Mouse (Mus musculus) heart, adult 2 months (tissue): Measurements from ENCODE around the gene Igfbp3. TPM values are rescaled to one million over a fixed set of nuclear protein-coding genes. Genes with fewer than 3 reads are reported as not detected.
A peak's percentile ranks its signal among the peaks of the same experiment; 100 is the strongest.

Source experiments
- DNase-seq, 2 experiments: peaks; one replicate each; pipeline ENCODE4 v3.0.0; 2021
- H3K27ac ChIP-seq: fragments of 200-600 bp; 2 replicates; pipeline ENCODE4 v1.8.1; 2022
- H3K27me3 ChIP-seq: fragments of 200-500 bp; 2 replicates; pipeline ENCODE4 v1.6.1; 2012; ENCODE audit warnings: mild to moderate bottlenecking, low read length, inconsistent platforms, mixed read lengths; ENCODE audit not compliant: control insufficient read depth, insufficient read depth
- H3K36me3 ChIP-seq: fragments of 200-500 bp; 2 replicates; pipeline ENCODE4 v1.6.1; 2012; ENCODE audit warnings: low read length, inconsistent platforms; ENCODE audit not compliant: control insufficient read depth, insufficient read depth
- H3K4me1 ChIP-seq: fragments of 200-500 bp; 2 replicates; pipeline ENCODE4 v1.6.1; 2011; ENCODE audit warnings: low read length; ENCODE audit not compliant: control insufficient read depth, insufficient read depth
- H3K4me3 ChIP-seq: fragments of 200-600 bp; 2 replicates; pipeline ENCODE4 v1.8.1; 2022
- H3K79me2 ChIP-seq: fragments of 200-500 bp; replicated peaks from 2 replicates; pipeline ENCODE4 v1.6.1; 2012; ENCODE audit warnings: mild to moderate bottlenecking, inconsistent platforms, low read length, moderate library complexity, mixed read lengths; ENCODE audit not compliant: control insufficient read depth, insufficient read depth
- H3K9ac ChIP-seq: fragments of 200-500 bp; 2 replicates; pipeline ENCODE4 v1.6.1; 2012; ENCODE audit warnings: low read depth, mild to moderate bottlenecking, control low read depth, inconsistent platforms, low read length, mixed read lengths
- CTCF ChIP-seq: fragments of 200-600 bp; IDR thresholded peaks from 2 replicates; pipeline ENCODE4 v1.8.1; 2022; ENCODE audit warnings: antibody characterized with exemption, mild to moderate bottlenecking, moderate library complexity
- EP300 ChIP-seq: fragments of 200-500 bp; IDR thresholded peaks from 2 replicates; pipeline ENCODE4 v1.6.1; 2011; ENCODE audit warnings: low read depth, low read length, control low read depth; ENCODE audit not compliant: insufficient read depth
- POLR2A ChIP-seq: fragments of 200-500 bp; IDR thresholded peaks from 2 replicates; pipeline ENCODE4 v1.6.1; 2011; ENCODE audit warnings: mild to moderate bottlenecking, low read depth, low read length, control low read depth; ENCODE audit not compliant: insufficient read depth
- WGBS: fragments of 180-500 bp; shearing (Covaris S2); methylation state at CpG from one replicate; pipeline ENCODE4 v1.1.7; 2018; 5-methylcytosine and 5-hydroxymethylcytosine counted together
- intact Hi-C: fragments of 180-260 bp; cut with DNase I; formaldehyde crosslinking; loops from one replicate; pipeline ENCODE4 v1.15.1; 2025
- polyA plus RNA-seq: library from polyadenylated mRNA; depleted of rRNA; stranded (reverse); fragments of >200 nt; gene quantifications from 2 replicates; pipeline ENCODE4 v1.2.3, GENCODE M21; 2012
- total RNA-seq, 2 experiments: library from RNA; stranded (reverse); gene quantifications; 2 replicates each; pipeline ENCODE4 v1.2.3; 2021

Igfbp3 gene
- total and polyA plus RNA-seq, 3 experiments = 20.8 to 40.4 (median 32.2) TPM

DNA sequence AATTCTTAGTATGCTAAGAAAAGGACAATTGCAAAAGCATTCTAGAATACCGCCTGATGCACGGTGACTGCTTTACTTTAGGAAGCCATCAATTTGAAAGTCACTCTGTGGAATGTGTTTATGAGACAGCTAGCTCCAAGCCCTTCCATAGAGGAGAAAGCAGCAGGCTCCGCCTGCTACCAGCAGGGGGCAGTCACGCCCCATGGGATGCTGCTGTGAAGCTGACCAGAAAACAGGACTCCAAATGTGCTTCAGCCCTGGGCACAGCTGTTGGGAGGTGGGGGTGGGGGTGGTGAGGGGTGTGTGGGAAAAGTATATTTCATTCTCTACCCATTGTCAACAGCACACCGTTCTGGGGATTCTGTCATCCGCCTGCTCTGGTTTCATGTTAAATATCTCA, 3.4 kb downstream of the Igfbp3 start:
- H3K79me2 ChIP-seq = no peaks in the 10 kb centered on the region
- H3K9ac ChIP-seq = no peak overlapping the region
- intact Hi-C loops = loop anchor here (1.0 to 10.0 kb wide), 5 partner anchors 624 to 1196 kb away; no protein-coding TSS in a partner anchor
- peak; percentile 61 to 85 for DNase-seq
- peak; percentile 86 for TF ChIP-seq CTCF
- no peak for TF ChIP-seq POLR2A
- 0 out of 2 replicates have a peak, but pooled peaks have one; percentile 55 for TF ChIP-seq EP300
- H3K27me3 ChIP-seq = 0 out of 2 replicates have a peak, but pooled peaks cover 1% of the 10 kb centered on the region
- H3K4me3 ChIP-seq = no peak overlapping the region
- H3K36me3 ChIP-seq = no peaks in the 10 kb centered on the region
- 24% methylated on average over 6 of the region's 6 CpGs for WGBS
- no peak overlapping the region for H3K27ac ChIP-seq
- no peaks in the 10 kb centered on the region for H3K4me1 ChIP-seq

GRCm38 (mm10) chr11:7203846-7204245, 9.9 kb downstream of the Igfbp3 start:
- Histone ChIP-seq H3K4me3 (no peak overlapping the region), H3K4me1 (no peaks in the 10 kb centered on the region), H3K27ac (no peak overlapping the region), H3K9ac (no peak overlapping the region), H3K79me2 (no peaks in the 10 kb centered on the region), H3K27me3 (no peaks in the 10 kb centered on the region), H3K36me3 (no peaks in the 10 kb centered on the region)
- no peak for TF ChIP-seq CTCF
- TF ChIP-seq POLR2A = no peak
- TF ChIP-seq EP300 = no peak
- DNase-seq = no peak
- 84% methylated on average over 9 of the region's 9 CpGs for WGBS
- intact Hi-C loops = loop anchor here (2.0 kb wide), 1 partner anchor 1099 kb away; no protein-coding TSS in a partner anchor

DNA sequence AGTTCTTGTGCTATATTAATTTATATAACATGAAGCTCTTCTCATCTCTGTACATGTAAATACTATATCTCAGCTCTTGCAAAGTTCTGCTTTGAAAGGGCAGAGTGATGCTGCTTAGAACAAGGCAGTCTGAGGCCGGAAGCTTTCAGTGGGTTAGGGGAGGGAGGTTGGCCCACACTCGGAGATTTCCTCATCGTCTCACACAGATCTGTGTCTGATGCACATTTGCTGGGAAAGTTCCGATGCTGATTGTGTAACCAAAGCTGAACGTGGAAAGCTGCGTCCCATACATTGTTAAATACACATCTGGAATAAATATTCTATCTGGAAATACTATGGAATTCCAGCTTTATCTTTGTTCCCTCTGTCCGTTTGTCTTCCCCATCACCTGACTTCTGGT, 11.5 kb downstream of the Igfbp3 start:
- Histone ChIP-seq H3K4me1 (no peaks in the 10 kb centered on the region), H3K4me3 (no peak overlapping the region), H3K36me3 (no peaks in the 10 kb centered on the region), H3K79me2 (no peaks in the 10 kb centered on the region), H3K27me3 (no peaks in the 10 kb centered on the region), H3K9ac (no peak overlapping the region), H3K27ac (no peak overlapping the region)
- WGBS = 59% methylated on average over 7 of the region's 7 CpGs
- TF ChIP-seq EP300 (no peak), CTCF (no peak), POLR2A (no peak)
- DNase-seq = no peak
- intact Hi-C loops = loop anchor here (2.0 kb wide), 1 partner anchor 1101 kb away; no protein-coding TSS in a partner anchor

DNA sequence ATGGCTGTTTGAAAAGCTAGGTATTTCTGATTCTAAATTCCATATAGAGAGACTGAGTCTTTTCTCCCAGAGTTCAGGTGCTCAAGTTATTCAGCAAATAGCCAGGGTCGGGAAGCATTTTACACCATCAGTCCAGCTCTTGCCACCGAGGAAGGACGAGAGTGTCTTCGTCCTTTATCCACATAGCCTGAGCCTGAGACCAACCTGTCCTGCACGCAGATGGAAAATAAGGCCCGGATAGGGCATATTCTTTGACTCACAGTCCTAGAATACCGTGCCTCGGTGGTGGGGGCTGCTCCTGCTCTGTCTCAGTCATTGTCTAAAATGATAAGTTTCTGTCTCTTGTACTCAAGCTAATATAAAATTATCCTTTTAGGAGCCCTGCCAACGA, 13.3 kb downstream of the Igfbp3 start:
- Histone ChIP-seq H3K79me2 (no peaks in the 10 kb centered on the region), H3K4me1 (no peaks in the 10 kb centered on the region), H3K9ac (no peak overlapping the region), H3K27ac (no peak overlapping the region), H3K27me3 (no peaks in the 10 kb centered on the region), H3K36me3 (no peaks in the 10 kb centered on the region), H3K4me3 (no peak overlapping the region)
- intact Hi-C loops = no loop called here
- WGBS = 70% methylated on average over 9 of the region's 9 CpGs
- no peak for DNase-seq
- no peak for TF ChIP-seq CTCF
- no peak for TF ChIP-seq EP300
- no peak for TF ChIP-seq POLR2A

DNA sequence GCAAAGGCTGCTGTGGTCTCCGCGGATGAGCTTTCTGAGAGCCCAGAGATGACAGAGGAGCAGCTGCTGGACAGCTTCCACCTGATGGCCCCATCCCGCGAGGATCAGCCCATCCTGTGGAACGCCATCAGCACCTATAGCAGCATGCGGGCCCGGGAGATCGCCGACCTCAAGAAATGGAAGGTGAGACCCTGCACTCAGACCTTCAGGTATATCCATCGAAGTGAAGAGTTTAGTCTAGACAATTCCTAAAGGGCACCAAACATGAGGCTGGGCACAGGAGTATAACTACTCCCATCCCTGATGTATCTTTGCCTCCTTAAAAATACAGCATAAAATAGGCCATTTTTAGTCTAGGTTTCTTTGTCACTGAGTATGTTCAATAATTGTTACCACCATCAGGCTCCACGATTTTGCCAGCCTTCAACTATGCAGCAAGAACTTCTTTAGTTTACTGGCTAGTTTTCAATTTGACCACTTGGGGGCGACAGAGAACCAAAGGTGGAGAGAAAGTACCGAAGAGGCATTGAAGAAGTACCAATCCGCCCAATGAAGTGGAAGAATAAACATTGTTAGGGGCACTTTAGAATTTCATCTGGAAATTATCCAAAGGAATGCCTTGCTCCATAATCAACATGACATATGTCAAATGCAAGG, 13.9 kb downstream of the Igfbp3 start:
- 44% methylated on average over 14 of the region's 14 CpGs for WGBS
- DNase-seq = no peak
- H3K4me3 ChIP-seq = no peak overlapping the region
- no peak overlapping the region for H3K9ac ChIP-seq
- H3K36me3 ChIP-seq = no peaks in the 10 kb centered on the region
- intact Hi-C loops = no loop called here
- no peaks in the 10 kb centered on the region for H3K4me1 ChIP-seq
- H3K27me3 ChIP-seq = no peaks in the 10 kb centered on the region
- H3K27ac ChIP-seq = no peak overlapping the region
- TF ChIP-seq CTCF (peak; percentile 93), POLR2A (no peak), EP300 (no peak)
- no peaks in the 10 kb centered on the region for H3K79me2 ChIP-seq

DNA sequence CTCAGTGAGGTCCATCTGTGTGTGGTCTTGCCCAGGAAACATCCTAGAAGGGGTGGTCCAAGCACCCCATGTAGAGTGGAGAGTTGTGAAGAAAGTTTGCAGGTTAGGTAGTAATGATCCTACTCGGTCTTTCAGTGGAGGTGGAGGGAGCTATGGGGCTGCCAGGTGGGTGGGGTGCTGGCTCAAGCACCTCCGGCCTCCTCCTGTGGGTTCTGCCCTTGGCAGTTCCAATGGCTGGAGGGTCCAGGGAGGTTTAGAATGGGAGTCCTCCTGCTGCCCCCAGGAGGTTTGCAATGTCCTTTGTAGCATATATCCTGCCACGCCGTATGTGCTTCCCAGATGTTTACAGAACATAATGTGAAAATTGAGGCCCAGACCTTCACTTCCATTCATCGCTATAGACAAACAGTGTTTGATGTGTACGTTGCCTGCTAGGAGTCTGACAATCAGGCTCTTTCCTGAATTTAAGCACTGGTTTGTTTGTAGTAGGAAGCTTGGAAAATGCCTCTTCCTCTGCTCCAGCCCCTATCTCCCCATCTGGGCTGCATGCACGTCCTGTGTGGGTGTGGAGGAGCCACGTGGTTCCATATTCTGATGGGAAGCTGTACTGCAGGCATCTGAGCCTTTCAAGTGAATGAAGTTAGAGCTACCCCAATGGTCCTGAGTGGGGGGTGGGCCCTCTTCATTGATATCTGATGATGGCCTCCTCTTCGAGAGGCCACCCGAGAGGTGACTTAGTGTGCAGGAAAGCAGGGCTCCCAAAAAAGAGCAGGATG, 15.1 kb downstream of the Igfbp3 start:
- no peak overlapping the region for H3K4me3 ChIP-seq
- no peaks in the 10 kb centered on the region for H3K79me2 ChIP-seq
- no peaks in the 10 kb centered on the region for H3K4me1 ChIP-seq
- intact Hi-C loops = no loop called here
- WGBS = 54% methylated on average over 10 of the region's 10 CpGs
- H3K9ac ChIP-seq = no peak overlapping the region
- TF ChIP-seq EP300 (no peak), POLR2A (no peak), CTCF (no peak)
- no peak overlapping the region for H3K27ac ChIP-seq
- H3K36me3 ChIP-seq = no peaks in the 10 kb centered on the region
- H3K27me3 ChIP-seq = no peaks in the 10 kb centered on the region
- DNase-seq = no peak
